Mouse (Mus musculus) testis, adult 2 months (tissue): ENCODE measurements around the gene Kyat3.

Source experiments
- CTCF ChIP-seq: fragments of 200-500 bp; IDR thresholded peaks from 2 replicates; pipeline ENCODE4 v1.5.1; 2012; ENCODE audit warnings: low read depth, mild to moderate bottlenecking, inconsistent platforms, low read length, moderate library complexity; ENCODE audit not compliant: control insufficient read depth, insufficient read depth, insufficient replicate concordance
- POLR2A ChIP-seq: fragments of 200-500 bp; IDR thresholded peaks from 2 replicates; pipeline ENCODE4 v1.6.1; 2012; ENCODE audit warnings: low read depth, mild to moderate bottlenecking, inconsistent platforms, low read length, moderate library complexity; ENCODE audit not compliant: control insufficient read depth

DNA sequence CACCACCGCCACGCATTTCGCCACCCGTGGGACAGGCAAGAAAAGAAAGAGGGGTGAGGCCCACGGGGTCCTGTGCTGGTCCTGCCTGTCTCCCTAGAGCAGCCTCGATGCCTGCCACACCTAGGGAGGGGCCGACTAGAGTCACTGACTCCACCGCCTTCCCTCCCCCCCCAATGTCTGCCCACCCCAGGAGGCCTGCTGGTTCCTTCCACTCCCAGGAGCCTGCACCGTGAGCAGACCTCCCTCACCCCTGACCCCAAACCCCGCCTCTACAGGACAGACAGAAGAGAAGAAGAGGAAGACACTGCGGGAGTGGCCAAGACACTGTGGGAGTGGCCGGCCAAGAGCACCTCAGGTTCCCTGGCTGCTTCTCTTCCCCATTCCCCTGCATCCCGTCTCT lies 12.5 kb upstream of the Kyat3 start:
- TF ChIP-seq POLR2A (no peak), CTCF (no peak)
